Mouse (Mus musculus) neural tube, embryonic 15.5 days (tissue): ENCODE measurements around the gene Lama1. TPM values are rescaled to one million over a fixed set of nuclear protein-coding genes. Genes with fewer than 3 reads are reported as not detected.
"Not testable (repeated sequence)": the region's sequence is repeated elsewhere in the genome, so short reads cannot be mapped to it uniquely, and the experiment has no call there.

Experiments used
- ATAC-seq: fragments of 200-750 bp; cut with Nextera tagmentation; 2 replicates; pipeline ENCODE4 v1.8.0; 2017; ENCODE audit warnings: mild to moderate bottlenecking, moderate TSS enrichment, moderate library complexity; ENCODE audit not compliant: low FRiP score
- H3K27ac ChIP-seq: fragments of 300-500 bp; sonication (generic); replicated peaks from 2 replicates; pipeline ENCODE4 v1.5.1; 2015; ENCODE audit warnings: mild to moderate bottlenecking, inconsistent platforms
- H3K27me3 ChIP-seq: fragments of 300-500 bp; sonication (generic); replicated peaks from 2 replicates; pipeline ENCODE4 v1.6.1; 2015; ENCODE audit warnings: inconsistent platforms
- H3K36me3 ChIP-seq: fragments of 300-500 bp; sonication (generic); 2 replicates; pipeline ENCODE4 v1.6.1; 2015; ENCODE audit warnings: inconsistent platforms
- H3K4me1 ChIP-seq: fragments of 300-500 bp; sonication (generic); 2 replicates; pipeline ENCODE4 v1.6.1; 2015; ENCODE audit warnings: inconsistent platforms
- H3K4me2 ChIP-seq: fragments of 300-500 bp; sonication (generic); 2 replicates; pipeline ENCODE4 v1.6.1; 2015; ENCODE audit warnings: inconsistent platforms, mild to moderate bottlenecking, moderate library complexity
- H3K4me3 ChIP-seq: fragments of 300-500 bp; sonication (generic); replicated peaks from 2 replicates; pipeline ENCODE4 v1.5.1; 2015; ENCODE audit warnings: mild to moderate bottlenecking, inconsistent platforms
- H3K9ac ChIP-seq: fragments of 300-500 bp; sonication (generic); replicated peaks from 2 replicates; pipeline ENCODE4 v1.6.1; 2015; ENCODE audit warnings: mild to moderate bottlenecking, inconsistent platforms
- H3K9me3 ChIP-seq: fragments of 300-500 bp; sonication (generic); replicated peaks from 2 replicates; pipeline ENCODE4 v1.6.1; 2016; ENCODE audit warnings: inconsistent platforms
- WGBS: fragments of 180-500 bp; shearing (Covaris S2); methylation state at CpG from one replicate; pipeline ENCODE4 v1.1.7; 2015; ENCODE audit warnings: mixed read lengths; 5-methylcytosine and 5-hydroxymethylcytosine counted together
- polyA plus RNA-seq: library from polyadenylated mRNA; unstranded; fragments of >200 nt; fragmentation: Nextera tagmentation; extraction: Ambion mirVana; gene quantifications from 2 replicates; pipeline ENCODE4 v1.2.1, GENCODE M21; 2015

Gene Lama1
- polyA plus RNA-seq, 1 experiment from 2014 or later: 10.1 TPM

DNA sequence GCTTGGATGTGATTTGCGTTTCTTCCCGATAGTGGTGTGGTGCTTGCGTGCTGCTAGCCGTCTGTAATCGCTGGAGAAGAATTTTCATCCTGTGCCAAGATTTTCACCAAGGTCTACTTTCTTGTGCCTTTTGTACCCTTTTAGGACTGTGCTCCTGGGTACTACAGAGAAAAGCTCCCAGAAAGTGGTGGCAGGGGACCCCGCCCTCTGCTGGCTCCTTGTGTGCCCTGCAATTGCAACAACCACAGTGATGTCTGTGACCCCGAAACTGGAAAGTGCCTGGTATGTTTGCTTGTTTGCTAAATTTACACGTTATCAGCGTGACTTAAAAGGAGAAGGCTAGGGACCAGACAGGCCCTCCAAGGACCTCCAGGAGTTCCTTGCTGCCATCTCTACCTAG is 79.7 kb downstream of the Lama1 start:
- H3K4me2 ChIP-seq: no peak overlapping the region
- H3K27me3 ChIP-seq: no peaks in the 10 kb centered on the region
- no peaks in the 10 kb centered on the region for H3K9me3 ChIP-seq
- peaks cover 10% of the 10 kb centered on the region; the same call in 1 of the 2 replicates for H3K36me3 ChIP-seq
- no peak overlapping the region for H3K4me3 ChIP-seq
- no peak overlapping the region for H3K9ac ChIP-seq
- WGBS: 68% methylated on average over 9 of the region's 9 CpGs
- no peak for ATAC-seq
- no peak overlapping the region for H3K27ac ChIP-seq
- H3K4me1 ChIP-seq: peaks cover 5% of the 10 kb centered on the region; the same call in 1 of the 2 replicates

GRCm38 (mm10) chr17:67779812-67780211 is 82.8 kb downstream of the Lama1 start:
- Histone ChIP-seq H3K9me3 (no peaks in the 10 kb centered on the region), H3K27me3 (no peaks in the 10 kb centered on the region), H3K27ac (no peak overlapping the region), H3K36me3 (peaks cover 7% of the 10 kb centered on the region; the same call in 1 of the 2 replicates), H3K4me3 (no peak overlapping the region), H3K9ac (no peak overlapping the region), H3K4me1 (no peaks in the 10 kb centered on the region), H3K4me2 (no peak overlapping the region)
- 54% methylated on average over 4 of the region's 4 CpGs for WGBS
- ATAC-seq: no peak

DNA sequence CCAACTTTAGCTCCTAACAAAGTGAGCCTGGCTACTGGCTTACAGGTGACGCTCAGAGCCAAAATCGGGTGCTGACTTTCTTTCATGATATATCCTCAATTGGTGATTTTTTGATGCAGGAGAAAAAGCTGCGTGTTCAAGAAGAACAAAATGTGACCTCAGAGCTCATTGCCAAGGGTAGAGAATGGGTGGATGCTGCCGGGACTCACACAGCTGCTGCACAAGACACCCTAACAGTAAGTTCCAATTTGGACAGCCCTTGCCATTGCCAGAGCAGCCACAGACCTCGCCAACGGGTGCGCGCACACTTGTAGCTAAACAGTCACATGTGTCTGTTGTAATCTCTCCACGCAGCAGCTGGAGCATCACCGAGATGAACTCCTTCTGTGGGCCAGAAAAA is 94.0 kb downstream of the Lama1 start:
- Histone ChIP-seq H3K9ac (no peak overlapping the region), H3K36me3 (peaks cover 11% of the 10 kb centered on the region), H3K4me1 (no peaks in the 10 kb centered on the region), H3K4me2 (no peak overlapping the region), H3K27ac (no peak overlapping the region), H3K9me3 (no peaks in the 10 kb centered on the region), H3K4me3 (no peak overlapping the region), H3K27me3 (no peaks in the 10 kb centered on the region)
- no peak for ATAC-seq
- 96% methylated on average over 10 of the region's 10 CpGs for WGBS

GRCm38 (mm10) chr17:67809171-67809570 is 112.1 kb downstream of the Lama1 start:
- Histone ChIP-seq H3K4me3 (no peak overlapping the region), H3K27me3 (no peaks in the 10 kb centered on the region), H3K9ac (no peak overlapping the region), H3K36me3 (peaks cover 48% of the 10 kb centered on the region), H3K9me3 (no peaks in the 10 kb centered on the region), H3K4me2 (no peak overlapping the region), H3K27ac (no peak overlapping the region), H3K4me1 (no peaks in the 10 kb centered on the region)
- WGBS: 92% methylated on average over 16 of the region's 16 CpGs
- ATAC-seq: no peak

DNA sequence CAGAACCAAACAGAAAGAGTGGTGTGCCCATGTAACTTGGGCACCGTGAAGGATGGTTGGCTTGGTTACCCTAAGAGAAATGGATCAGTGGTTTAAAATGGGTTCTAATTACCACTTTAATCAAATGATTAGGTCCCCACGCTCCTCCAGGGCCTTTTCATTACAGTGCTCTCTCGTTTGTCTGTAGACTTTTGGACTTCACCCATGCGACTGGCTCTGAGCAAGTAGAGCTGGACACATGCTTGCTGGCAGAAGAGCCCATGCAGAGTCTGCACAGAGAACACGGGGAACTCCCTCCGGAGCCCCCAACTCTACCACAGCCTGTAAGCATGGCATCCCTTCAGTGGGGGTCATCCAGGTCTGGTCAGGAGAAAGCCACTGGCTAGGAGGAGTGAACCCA is 116.6 kb downstream of the Lama1 start:
- 85% methylated on average over 6 of the region's 6 CpGs for WGBS
- Histone ChIP-seq H3K9me3 (no peaks in the 10 kb centered on the region), H3K9ac (no peak overlapping the region), H3K4me1 (no peaks in the 10 kb centered on the region), H3K36me3 (peaks cover 63% of the 10 kb centered on the region), H3K27ac (no peak overlapping the region), H3K4me3 (no peak overlapping the region), H3K27me3 (no peaks in the 10 kb centered on the region), H3K4me2 (no peak overlapping the region)
- no peak for ATAC-seq

- Histone ChIP-seq H3K27ac (no peak overlapping the region), H3K9ac (no peak overlapping the region), H3K4me1 (no peaks in the 10 kb centered on the region), H3K36me3 (peaks cover 46% of the 10 kb centered on the region), H3K9me3 (no peaks in the 10 kb centered on the region), H3K4me2 (no peak overlapping the region), H3K4me3 (no peak overlapping the region), H3K27me3 (no peaks in the 10 kb centered on the region)
- ATAC-seq: no peak
- WGBS: 94% methylated on average over 11 of the region's 11 CpGs
These were observed 118.7 kb downstream of the Lama1 start for GRCm38 (mm10) chr17:67815720-67816119.

GRCm38 (mm10) chr17:67816916-67817315 is 119.9 kb downstream of the Lama1 start:
- Histone ChIP-seq H3K4me2 (no peak overlapping the region), H3K9me3 (no peaks in the 10 kb centered on the region), H3K27ac (no peak overlapping the region), H3K4me3 (no peak overlapping the region), H3K9ac (no peak overlapping the region), H3K27me3 (no peaks in the 10 kb centered on the region), H3K36me3 (peaks cover 40% of the 10 kb centered on the region), H3K4me1 (no peaks in the 10 kb centered on the region)
- WGBS: 94% methylated on average over 10 of the region's 10 CpGs
- no peak for ATAC-seq

DNA sequence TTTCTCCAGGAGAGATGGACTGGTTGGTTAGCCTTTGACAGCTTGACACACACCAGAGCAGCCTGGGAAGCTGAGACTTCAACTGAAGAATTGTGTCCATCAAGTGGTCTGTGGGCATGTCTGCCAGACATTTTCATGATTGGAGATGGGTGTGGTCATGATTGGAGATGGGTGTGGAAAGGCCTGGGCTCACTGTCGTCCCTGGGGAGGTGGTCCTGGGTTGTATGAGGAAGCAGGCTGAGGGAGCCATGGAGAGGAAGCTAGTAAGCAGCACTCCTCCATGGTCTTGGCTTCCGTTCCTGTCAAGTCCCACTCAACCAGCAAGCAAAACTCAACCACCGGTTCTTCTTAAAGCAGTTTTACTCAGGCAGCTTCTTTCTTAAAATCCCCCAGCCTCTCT is 130.4 kb downstream of the Lama1 start:
- 96% methylated on average over 3 of the region's 3 CpGs for WGBS
- no peak overlapping the region for H3K9ac ChIP-seq
- H3K9me3 ChIP-seq: no peaks in the 10 kb centered on the region
- H3K4me3 ChIP-seq: no peak overlapping the region
- no peaks in the 10 kb centered on the region; the same call in 1 of the 2 replicates for H3K36me3 ChIP-seq
- no peaks in the 10 kb centered on the region for H3K27me3 ChIP-seq
- H3K4me2 ChIP-seq: no peak overlapping the region
- H3K4me1 ChIP-seq: no peaks in the 10 kb centered on the region
- no peak for ATAC-seq
- H3K27ac ChIP-seq: no peak overlapping the region

- Histone ChIP-seq H3K4me2 (no peak overlapping the region), H3K27me3 (no peaks in the 10 kb centered on the region), H3K4me1 (peaks cover 2% of the 10 kb centered on the region; the same call in 1 of the 2 replicates), H3K36me3 (no peaks in the 10 kb centered on the region), H3K27ac (no peak overlapping the region), H3K4me3 (no peak overlapping the region), H3K9ac (no peak overlapping the region), H3K9me3 (no peaks in the 10 kb centered on the region)
- 96% methylated on average over 20 of the region's 20 CpGs for WGBS
- ATAC-seq: no peak
These were observed 139.3 kb downstream of the Lama1 start for GRCm38 (mm10) chr17:67836146-67836895.

- Histone ChIP-seq H3K4me2 (no peak overlapping the region), H3K36me3 (no peaks in the 10 kb centered on the region), H3K27ac (no peak overlapping the region), H3K4me3 (no peak overlapping the region), H3K4me1 (peaks cover 2% of the 10 kb centered on the region; the same call in 1 of the 2 replicates), H3K9me3 (no peaks in the 10 kb centered on the region), H3K9ac (no peak overlapping the region), H3K27me3 (no peaks in the 10 kb centered on the region)
- 56% methylated on average over 17 of the region's 17 CpGs for WGBS
- ATAC-seq: peak; percentile 74; the same call in 1 of the 2 replicates
These were observed 140.5 kb downstream of the Lama1 start for GRCm38 (mm10) chr17:67837351-67838090.

DNA sequence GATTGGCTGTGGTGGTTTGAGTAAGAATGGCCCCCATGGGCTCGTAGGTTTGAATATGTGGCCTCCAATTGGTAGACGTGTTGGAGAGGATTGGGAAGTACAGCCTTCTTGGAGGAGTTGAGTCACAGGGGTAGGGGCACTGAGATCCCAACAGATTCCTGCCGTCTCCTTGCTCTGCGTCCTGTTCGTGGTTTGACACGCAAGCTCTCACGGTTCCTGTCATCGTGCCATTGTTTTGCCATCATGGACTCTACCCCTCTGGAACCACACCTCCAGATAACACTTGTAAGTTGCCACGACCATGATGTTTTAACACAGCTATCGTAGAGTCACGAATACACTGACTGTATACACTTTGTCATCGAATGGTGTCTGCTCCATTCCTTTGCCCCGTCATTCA is 141.9 kb downstream of the Lama1 start:
- Histone ChIP-seq H3K9ac (no peak overlapping the region), H3K27me3 (no peaks in the 10 kb centered on the region), H3K4me2 (no peak overlapping the region), H3K36me3 (no peaks in the 10 kb centered on the region), H3K27ac (no peak overlapping the region), H3K4me1 (peaks cover 2% of the 10 kb centered on the region; the same call in 1 of the 2 replicates), H3K4me3 (no peak overlapping the region), H3K9me3 (no peaks in the 10 kb centered on the region)
- WGBS: 86% methylated on average over 13 of the region's 13 CpGs
- ATAC-seq: no peak

- H3K27me3 ChIP-seq, H3K36me3 ChIP-seq, H3K4me3 ChIP-seq, H3K9ac ChIP-seq, H3K4me2 ChIP-seq, ATAC-seq, H3K27ac ChIP-seq, H3K4me1 ChIP-seq, H3K9me3 ChIP-seq: not testable (repeated sequence)
- 97% methylated on average over 2 of the region's 2 CpGs for WGBS
These were observed 144.4 kb downstream of the Lama1 start for GRCm38 (mm10) chr17:67841494-67841893.
